In the genomic region with DNA sequence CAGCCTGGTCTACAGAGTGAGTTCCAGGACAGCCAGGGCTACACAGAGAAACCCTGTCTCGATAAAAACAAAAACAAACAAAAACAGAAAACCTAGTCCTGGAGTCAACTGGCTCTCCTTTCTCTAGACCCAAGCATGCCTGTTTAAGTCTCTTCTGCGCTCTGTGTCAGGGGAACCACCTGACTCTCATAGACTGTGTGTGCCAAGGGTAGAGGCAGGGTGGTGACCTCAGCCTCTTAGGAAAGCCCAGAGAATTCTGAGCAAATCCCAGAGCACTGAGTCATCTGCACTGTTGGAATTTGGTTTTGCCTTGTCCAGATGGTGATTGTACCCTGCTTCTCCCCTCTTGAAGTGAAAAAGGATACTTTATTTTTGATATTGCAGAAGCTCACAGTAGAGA, we compare ENCODE assay signal across 17 mouse cellular contexts. TPM values are rescaled to one million over a fixed set of nuclear protein-coding genes. Genes with fewer than 3 reads are reported as not detected.
DNase-seq lines count a peak whose midpoint lies in the region; ATAC-seq and TF ChIP-seq lines count a peak whose summit lies in the region.
"Had no signal": no experiment of that assay in that cellular context is flagged by ENCODE, and none has a peak within 500 bp of the region (broad histone marks: within the 10 kb centered on the region; RNA-seq: fewer than 3 reads in every experiment).

No protein-coding gene starts in this region.

- H3K9ac ChIP-seq in stomach, postnatal 0 days (ENCODE audit: low read length), result no peak overlapping the region
- H3K9ac ChIP-seq: forebrain, postnatal 0 days; heart, embryonic 15.5 days; limb, embryonic 13.5 days; lung, embryonic 14.5 days; midbrain, embryonic 15.5 days; neural tube, embryonic 13.5 days had no signal

- no peak overlapping the region for H3K27ac ChIP-seq in stomach, postnatal 0 days (replicated peaks)
- H3K27ac ChIP-seq: heart, embryonic 15.5 days; limb, embryonic 13.5 days; midbrain, embryonic 15.5 days; neural tube, embryonic 13.5 days had no signal

- peaks cover 9% of the 10 kb centered on the region for H3K4me1 ChIP-seq in lung, adult 2 months (ENCODE audit: control insufficient read depth, insufficient read depth, low read length)
- H3K4me1 ChIP-seq in stomach, postnatal 0 days (replicated peaks; ENCODE audit: control insufficient read depth, insufficient read depth), result no peaks in the 10 kb centered on the region

- WGBS in lung, adult 2 months, result 44% methylated on average over 2 of the region's 2 CpGs
- 55% methylated on average over 2 of the region's 2 CpGs for WGBS in stomach, postnatal 0 days

- TF ChIP-seq CTCF in lung, adult 2 months (IDR thresholded peaks at IDR 0.05; ENCODE audit: insufficient read depth, low read length), result no peak
- no peak for TF ChIP-seq CTCF in stomach, postnatal 0 days (IDR thresholded peaks at IDR 0.05; ENCODE audit: low read depth)

- peaks cover 6% of the 10 kb centered on the region; the same call in 1 of the 2 replicates for H3K36me3 ChIP-seq in stomach, postnatal 0 days (ENCODE audit: control insufficient read depth, insufficient read depth, low read length)
- H3K36me3 ChIP-seq: midbrain, embryonic 15.5 days had no signal

- TF ChIP-seq POLR2A in lung, adult 2 months (IDR thresholded peaks at IDR 0.05; ENCODE audit: borderline replicate concordance, extremely low read depth, low read depth, low read length), result no peak

- H3K4me2 ChIP-seq in stomach, postnatal 0 days (replicated peaks; ENCODE audit: low read depth), result no peak overlapping the region
- H3K4me2 ChIP-seq: heart, embryonic 15.5 days; limb, embryonic 13.5 days; lung, embryonic 14.5 days; midbrain, embryonic 15.5 days; neural tube, embryonic 13.5 days had no signal

- peak; percentile 78 to 83 for DNase-seq in lung, adult 18-20 months
- no peak for DNase-seq in lung, adult 2 months
- peak; percentile 73 for DNase-seq in adrenal gland, postnatal 14 days
- DNase-seq in heart, postnatal 10 days, result peak; percentile 48 to 56
- DNase-seq in stomach, postnatal 0 days (ENCODE audit: low spot score), result no peak
- DNase-seq in frontal cortex, postnatal 36 days (ENCODE audit: low spot score in 2 of 2), result no peak
- DNase-seq: forebrain, postnatal 0 days; kidney, postnatal 10 days; layer of hippocampus, postnatal 36 days; lung, embryonic 14.5 days; retina, postnatal 1 day; spleen, adult 18-20 months had no signal

- intact Hi-C loops in heart, postnatal 10 days (cut with DNase I), result loop anchor here (5.0 kb wide), 1 partner anchor 41 kb away; no protein-coding TSS in a partner anchor

- no peak for TF ChIP-seq EP300 in stomach, postnatal 0 days (optimal IDR thresholded peaks at IDR 0.05)

- no peaks in the 10 kb centered on the region for H3K27me3 ChIP-seq in stomach, postnatal 0 days (ENCODE audit: control insufficient read depth, insufficient read depth, low read length)
- H3K27me3 ChIP-seq: heart, embryonic 15.5 days; limb, embryonic 13.5 days; midbrain, embryonic 15.5 days; neural tube, embryonic 13.5 days had no signal

- H3K4me3 ChIP-seq in lung, adult 2 months (replicated peaks; ENCODE audit: extremely low read depth, low read depth, low read length), result no peak overlapping the region
- no peak overlapping the region for H3K4me3 ChIP-seq in stomach, postnatal 0 days (ENCODE audit: low read depth, low read length)
- H3K4me3 ChIP-seq: heart, embryonic 15.5 days; limb, embryonic 13.5 days; midbrain, embryonic 15.5 days; neural tube, embryonic 13.5 days had no signal

- H3K9me3 ChIP-seq in stomach, postnatal 0 days (ENCODE audit: control insufficient read depth, low read length), result no peaks in the 10 kb centered on the region
- H3K9me3 ChIP-seq: heart, embryonic 15.5 days; limb, embryonic 13.5 days; midbrain, embryonic 15.5 days; neural tube, embryonic 13.5 days had no signal

- peak; percentile 86 for ATAC-seq in stomach, postnatal 0 days (ENCODE audit: low FRiP score, low TSS enrichment)
- no peak for ATAC-seq in CD4-positive, CD25-positive, alpha-beta regulatory T cell, adult 4 months
- ATAC-seq: forebrain, postnatal 0 days; midbrain, embryonic 15.5 days had no signal

RNA-seq across cellular contexts. Expression of gene Slc25a25, which starts 7.1 kb away (rescaled TPM):
- polyA plus RNA-seq in lung, adult 2 months (2012; rRNA removed), result 19.9 and 21.9 TPM in 2 replicates
- 63.6 and 119 TPM in 2 replicates for total RNA-seq in adrenal gland, postnatal 14 days (2021)
- 10 to 100 TPM; 10.1 to 13.5 TPM for total RNA-seq in heart, postnatal 10 days (2021)
- polyA plus RNA-seq in stomach, postnatal 0 days (2015; fragmentation: Nextera tagmentation; extraction: Ambion mirVana), result 11.1 and 11.5 TPM in 2 replicates
- polyA plus RNA-seq in CD4-positive, CD25-positive, alpha-beta regulatory T cell, adult 4 months (2017; shearing (Covaris generic)), result 1 to 10 TPM; 4.7 to 6.7 TPM

RNA-seq across cellular contexts. Expression of gene Naif1, which starts 8.0 kb away (rescaled TPM):
- 5.1 and 5.5 TPM in 2 replicates for polyA plus RNA-seq in lung, adult 2 months (2012; rRNA removed)
- 4.3 and 4.4 TPM in 2 replicates for total RNA-seq in adrenal gland, postnatal 14 days (2021)
- 1 to 10 TPM; 3.2 to 4.4 TPM for total RNA-seq in heart, postnatal 10 days (2021)
- polyA plus RNA-seq in stomach, postnatal 0 days (2015; fragmentation: Nextera tagmentation; extraction: Ambion mirVana), result 2.5 and 2.6 TPM in 2 replicates
- polyA plus RNA-seq in CD4-positive, CD25-positive, alpha-beta regulatory T cell, adult 4 months (2017; shearing (Covaris generic)), result 1 to 10 TPM; 5.5 to 7.1 TPM

Comparison
In these comparisons a context has a peak if more than half of its experiments do, and no peak if none do; other contexts are left out.
1. DNase-seq: peak in lung, adult 18-20 months (2 of 2), adrenal gland, postnatal 14 days (single experiment) and heart, postnatal 10 days (2 of 2); none in lung, adult 2 months (single experiment), stomach, postnatal 0 days (single experiment) and frontal cortex, postnatal 36 days (0 of 2).